Mouse (Mus musculus) heart, adult 2 months (tissue): ENCODE data around the gene Gmppa.

Source experiments
- CTCF ChIP-seq: fragments of 200-600 bp; IDR thresholded peaks from 2 replicates; pipeline ENCODE4 v1.8.1; 2022; ENCODE audit warnings: antibody characterized with exemption, mild to moderate bottlenecking, moderate library complexity
- EP300 ChIP-seq: fragments of 200-500 bp; IDR thresholded peaks from 2 replicates; pipeline ENCODE4 v1.6.1; 2011; ENCODE audit warnings: low read depth, low read length, control low read depth; ENCODE audit not compliant: insufficient read depth

DNA sequence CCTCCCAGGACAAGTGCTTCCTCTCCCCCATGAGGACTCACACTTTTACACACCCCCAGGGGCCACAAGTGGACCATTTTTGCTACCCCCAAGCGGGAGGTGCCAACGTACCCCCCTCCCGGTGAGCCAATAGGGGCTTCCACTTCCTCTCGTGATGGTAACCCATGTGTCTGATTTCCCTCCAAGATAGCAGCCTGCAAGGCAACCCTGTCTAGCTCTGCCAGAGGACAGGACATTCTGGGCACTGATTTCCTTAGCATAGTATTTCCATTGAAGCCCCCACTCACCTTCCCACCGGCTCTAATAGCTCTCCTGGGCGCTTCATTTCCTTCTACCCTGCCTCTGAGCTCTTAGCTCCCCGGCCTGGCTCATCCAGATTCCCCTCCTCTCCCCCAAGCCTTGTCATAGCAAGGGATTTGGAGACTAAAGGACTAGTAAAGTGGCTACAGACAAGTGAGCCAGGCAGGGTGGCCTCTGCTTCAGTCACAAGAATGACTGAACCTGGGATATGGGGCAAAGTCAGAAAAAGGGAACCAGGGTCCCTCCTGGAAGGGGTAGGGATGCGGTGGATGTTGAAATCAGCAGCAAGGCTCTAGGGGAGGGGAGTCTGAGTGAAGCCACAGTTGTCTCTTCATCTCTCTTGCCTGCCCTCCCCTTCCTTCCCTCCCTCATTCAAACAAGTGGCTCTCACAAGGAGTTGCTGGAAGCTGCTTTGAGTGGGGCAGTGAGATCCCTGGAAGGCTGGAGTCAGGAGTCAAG lies 13.8 kb downstream of the Gmppa start:
- TF ChIP-seq CTCF (no peak), EP300 (no peak)
